Mouse (Mus musculus): ENCODE measurements around the gene Isoc2a. TPM values are rescaled to one million over a fixed set of nuclear protein-coding genes. Genes with fewer than 3 reads are reported as not detected.
A peak's percentile ranks its signal among the peaks of the same experiment; 100 is the strongest.

Gene Isoc2a
- polyA plus RNA-seq (2016; fragmentation: Nextera tagmentation; extraction: Ambion mirVana), result 0.68 and 0.80 TPM in 2 replicates

DNA sequence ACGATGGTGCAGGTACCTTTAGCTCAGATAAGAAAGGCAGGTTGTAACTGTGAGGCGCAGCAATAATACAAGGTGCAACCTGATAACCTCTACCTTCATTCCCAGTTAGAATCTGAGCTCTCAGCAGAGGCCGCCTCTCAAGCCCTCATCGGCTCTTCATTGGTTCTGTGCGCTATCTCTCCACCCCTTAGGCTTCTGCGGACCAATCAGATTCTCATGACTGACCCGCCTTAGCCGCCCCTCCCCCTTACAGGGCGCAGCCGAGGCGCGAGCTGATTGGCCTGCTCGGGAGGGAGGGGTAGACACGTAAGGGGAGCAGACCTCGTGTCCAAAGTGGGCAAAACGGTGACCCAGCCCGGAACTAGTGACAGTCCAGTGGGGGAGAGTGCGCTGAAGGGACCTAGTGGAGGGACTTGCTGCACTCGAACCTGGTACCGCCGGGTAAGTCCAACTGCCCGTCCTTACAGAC, at the start of gene Isoc2a:
Gene Isoc2a (plus strand): TSS at position 401 of the 469 bp plus-strand sequence.
- Histone ChIP-seq H3K36me3 (no peaks in the 10 kb centered on the region), H3K4me1 (peaks cover 14% of the 10 kb centered on the region), H3K4me2 (replicated peaks) (peak within 1 kb of the TSS; percentile 84), H3K9me3 (no peaks in the 10 kb centered on the region), H3K27ac (replicated peaks) (no peak within 1 kb of the TSS; the same call in 1 of the 2 replicates), H3K9ac (replicated peaks) (peak within 1 kb of the TSS; percentile 28; the same call in 1 of the 2 replicates), H3K4me3 (peak within 1 kb of the TSS; percentile 50), H3K27me3 (peaks cover 6% of the 10 kb centered on the region; the same call in 1 of the 2 replicates)
- 1% methylated on average over 22 of the region's 22 CpGs for WGBS
- peak; percentile 100 for ATAC-seq (ENCODE audit: low FRiP score, low read depth)

DNA sequence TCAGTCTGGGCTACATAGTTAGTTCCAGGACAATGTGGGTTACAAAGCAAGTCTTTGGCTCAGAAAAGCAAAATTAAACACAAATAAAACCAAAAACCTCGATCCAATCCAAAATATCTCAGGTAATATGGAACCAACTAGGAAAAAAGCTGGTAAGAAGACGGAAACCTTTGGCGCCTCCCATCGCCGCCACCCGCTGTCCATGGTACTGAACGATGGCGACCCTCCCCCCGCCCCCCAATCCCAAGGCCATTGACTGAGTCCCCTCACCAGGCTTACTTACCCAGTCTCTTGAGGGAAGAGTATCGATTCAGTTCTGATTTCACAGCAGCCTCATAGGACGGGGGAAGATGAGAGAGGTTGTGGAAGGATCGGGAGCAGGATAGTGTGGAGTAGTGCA, 46.5 kb upstream of the Isoc2a start:
- no peak overlapping the region for H3K4me2 ChIP-seq (replicated peaks)
- H3K9me3 ChIP-seq, result no peaks in the 10 kb centered on the region
- H3K4me1 ChIP-seq, result no peaks in the 10 kb centered on the region
- no peak overlapping the region for H3K27ac ChIP-seq (replicated peaks)
- peaks cover 6% of the 10 kb centered on the region; the same call in 1 of the 2 replicates for H3K36me3 ChIP-seq
- peaks cover 65% of the 10 kb centered on the region for H3K27me3 ChIP-seq
- WGBS, result 6% methylated on average over 12 of the region's 12 CpGs
- 0 out of 2 replicates have a peak overlapping the region, but pooled peaks have one; percentile 6 for H3K9ac ChIP-seq (replicated peaks)
- H3K4me3 ChIP-seq, result no peak overlapping the region
- ATAC-seq (ENCODE audit: low FRiP score, low read depth), result no peak

DNA sequence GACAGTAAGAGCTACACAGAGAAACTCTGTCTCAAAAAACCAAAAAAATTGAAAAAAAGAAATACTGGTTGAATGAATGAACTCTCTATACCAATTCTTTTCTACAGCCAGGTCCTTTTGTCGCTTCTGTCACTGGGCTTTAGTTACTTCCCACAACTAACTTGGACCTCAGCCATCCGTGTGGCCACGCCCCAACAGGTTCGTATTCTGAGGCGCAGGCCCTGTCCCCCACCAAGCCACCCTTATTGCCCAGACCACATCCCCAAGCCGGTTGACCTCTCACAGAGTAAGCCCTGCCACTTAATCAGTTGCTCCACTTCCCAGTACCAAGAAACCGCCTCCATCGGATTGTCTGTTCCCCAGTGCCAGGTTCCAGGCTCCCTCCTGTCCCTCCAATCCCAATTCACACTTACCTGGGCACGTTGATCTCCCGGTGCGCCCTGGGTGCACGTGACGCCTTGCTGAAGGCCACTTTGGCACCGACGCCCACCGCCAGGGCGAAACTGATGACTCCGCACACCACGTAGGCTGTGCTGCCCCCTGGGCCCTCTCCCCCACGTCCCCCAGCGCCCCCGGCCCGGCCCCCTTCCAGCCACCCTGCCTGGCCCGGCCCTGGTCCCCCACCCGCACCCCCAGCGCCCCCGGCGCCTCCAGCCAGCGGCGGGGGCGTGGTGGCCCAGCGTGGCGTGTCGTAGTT, 41.2 kb upstream of the Isoc2a start:
- Histone ChIP-seq H3K27me3 (peaks cover 86% of the 10 kb centered on the region), H3K36me3 (no peaks in the 10 kb centered on the region), H3K4me1 (peaks cover 9% of the 10 kb centered on the region), H3K9me3 (no peaks in the 10 kb centered on the region), H3K9ac (replicated peaks) (peak overlapping the region; percentile 67), H3K4me3 (peak overlapping the region; percentile 54), H3K27ac (replicated peaks) (peak overlapping the region; percentile 71), H3K4me2 (replicated peaks) (peak overlapping the region; percentile 71)
- WGBS, result 5% methylated on average over 34 of the region's 34 CpGs
- peak; percentile 68 for ATAC-seq (ENCODE audit: low FRiP score, low read depth)

DNA sequence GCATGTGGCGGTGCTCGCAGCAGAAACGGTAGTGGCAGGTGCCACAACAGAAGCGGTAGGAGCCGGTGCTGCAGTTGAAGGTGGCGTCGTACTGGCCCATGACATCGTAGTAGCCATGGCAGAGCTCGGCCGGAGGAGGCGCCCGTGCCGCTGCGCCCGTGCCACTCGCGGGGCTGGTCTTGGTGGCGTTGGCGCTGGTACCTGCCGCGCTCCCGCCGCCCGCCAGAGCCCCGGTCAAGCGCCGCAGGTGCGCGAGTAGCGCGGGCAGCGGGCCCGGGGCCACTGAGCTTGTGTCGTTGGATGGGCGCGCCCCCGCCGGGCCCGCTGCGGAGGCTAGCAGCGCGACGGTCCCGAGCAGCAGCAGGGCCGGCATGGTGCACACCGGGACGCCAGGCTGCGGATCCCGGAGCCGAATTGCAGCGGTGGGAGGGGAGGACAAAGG, 40.6 kb upstream of the Isoc2a start:
- Histone ChIP-seq H3K36me3 (no peaks in the 10 kb centered on the region), H3K4me1 (peaks cover 9% of the 10 kb centered on the region), H3K27ac (replicated peaks) (peak overlapping the region; percentile 71), H3K9me3 (no peaks in the 10 kb centered on the region), H3K4me3 (peak overlapping the region; percentile 54), H3K9ac (replicated peaks) (peak overlapping the region; percentile 67), H3K4me2 (replicated peaks) (peak overlapping the region; percentile 71), H3K27me3 (peaks cover 83% of the 10 kb centered on the region)
- WGBS, result under 1% methylated on average over 44 of the region's 51 CpGs
- ATAC-seq (ENCODE audit: low FRiP score, low read depth), result peak; percentile 93

DNA sequence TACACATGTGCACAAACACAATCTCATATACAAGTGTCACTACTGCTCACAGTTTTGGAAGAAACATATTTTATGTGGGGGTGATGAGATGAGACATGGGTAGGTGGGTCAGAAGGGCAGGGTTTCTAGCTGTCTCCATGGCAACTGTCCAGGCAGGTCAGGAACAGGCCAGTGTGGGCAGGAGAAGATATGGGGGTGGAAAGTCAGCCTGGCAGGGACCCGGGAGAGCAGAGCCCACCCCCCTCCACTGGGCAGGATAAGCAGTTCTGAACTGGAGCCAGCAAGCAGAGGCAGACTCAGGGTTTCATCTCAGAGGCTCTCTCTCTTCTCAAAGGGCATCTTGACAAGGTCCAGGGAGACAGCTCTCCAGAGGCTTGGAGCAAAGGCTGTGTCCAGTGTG, 39.3 kb upstream of the Isoc2a start:
- H3K27ac ChIP-seq (replicated peaks), result no peak overlapping the region
- no peak overlapping the region for H3K4me3 ChIP-seq
- no peaks in the 10 kb centered on the region for H3K9me3 ChIP-seq
- no peak overlapping the region for H3K4me2 ChIP-seq (replicated peaks)
- 10% methylated on average over 1 of the region's 1 CpGs for WGBS
- no peaks in the 10 kb centered on the region for H3K36me3 ChIP-seq
- peaks cover 21% of the 10 kb centered on the region for H3K4me1 ChIP-seq
- no peak overlapping the region for H3K9ac ChIP-seq (replicated peaks)
- no peak for ATAC-seq (ENCODE audit: low FRiP score, low read depth)
- peaks cover 83% of the 10 kb centered on the region for H3K27me3 ChIP-seq

DNA sequence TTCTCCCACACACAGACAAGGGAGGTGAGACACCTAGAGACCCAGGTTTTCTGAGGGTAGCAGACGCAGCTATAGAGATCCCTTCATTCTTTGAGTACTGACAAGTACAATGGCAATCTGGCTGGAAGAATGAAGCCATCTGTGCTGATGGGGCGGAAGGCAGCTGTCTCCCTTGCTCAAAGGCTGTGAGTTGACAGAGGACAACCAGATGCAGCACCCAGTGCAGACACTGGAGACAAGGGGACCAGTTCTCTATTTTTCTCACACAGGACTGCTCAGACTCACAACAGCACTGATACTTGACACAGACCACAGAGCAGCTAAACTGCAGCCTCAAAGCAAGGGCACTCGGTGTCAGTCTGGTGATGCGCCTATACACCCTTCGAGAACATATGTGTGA, 34.9 kb upstream of the Isoc2a start:
- Histone ChIP-seq H3K36me3 (no peaks in the 10 kb centered on the region), H3K27me3 (peaks cover 75% of the 10 kb centered on the region), H3K4me1 (peaks cover 34% of the 10 kb centered on the region), H3K4me3 (peak overlapping the region; percentile 58; the same call in 1 of the 2 replicates), H3K9me3 (no peaks in the 10 kb centered on the region), H3K9ac (replicated peaks) (0 out of 2 replicates have a peak overlapping the region, but pooled peaks have one; percentile 64), H3K4me2 (replicated peaks) (peak overlapping the region; percentile 95), H3K27ac (replicated peaks) (peak overlapping the region; percentile 4; the same call in 1 of the 2 replicates)
- 56% methylated on average over 5 of the region's 5 CpGs for WGBS
- ATAC-seq (ENCODE audit: low FRiP score, low read depth), result no peak

DNA sequence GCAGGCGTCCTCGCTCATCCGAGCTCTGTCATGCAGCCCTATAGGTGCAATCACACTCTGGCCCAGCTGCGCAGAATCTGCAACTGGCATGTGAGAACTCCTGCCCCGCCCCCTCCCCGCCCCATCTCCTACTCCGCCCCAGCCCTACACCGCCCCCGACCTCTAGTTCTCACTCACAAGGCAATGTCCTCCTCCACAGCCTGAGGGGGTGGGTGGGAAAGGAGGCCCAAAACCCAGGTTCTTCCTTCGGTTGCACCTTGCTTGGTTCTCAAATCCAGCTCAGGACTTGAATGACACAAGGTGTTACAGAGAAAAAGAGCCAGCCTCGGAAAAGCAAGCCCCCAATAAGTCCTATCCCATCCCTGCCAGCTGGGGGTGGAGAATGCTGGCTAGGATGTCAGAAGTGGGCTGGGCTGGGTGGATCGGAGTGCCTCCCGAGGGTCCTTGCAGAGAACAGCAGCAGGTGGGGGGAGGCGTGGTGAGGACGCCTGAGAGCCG, 34.3 kb upstream of the Isoc2a start:
- Histone ChIP-seq H3K27ac (replicated peaks) (0 out of 2 replicates have a peak overlapping the region, but pooled peaks have one; percentile 7), H3K4me2 (replicated peaks) (peak overlapping the region; percentile 95), H3K9me3 (no peaks in the 10 kb centered on the region), H3K27me3 (peaks cover 69% of the 10 kb centered on the region), H3K4me3 (peak overlapping the region; percentile 58), H3K9ac (replicated peaks) (peak overlapping the region; percentile 64; the same call in 1 of the 2 replicates), H3K4me1 (peaks cover 34% of the 10 kb centered on the region), H3K36me3 (no peaks in the 10 kb centered on the region)
- 2% methylated on average over 16 of the region's 16 CpGs for whole genome bisulfite sequencing
- peak; percentile 50 for ATAC-seq (ENCODE audit: low FRiP score, low read depth)

DNA sequence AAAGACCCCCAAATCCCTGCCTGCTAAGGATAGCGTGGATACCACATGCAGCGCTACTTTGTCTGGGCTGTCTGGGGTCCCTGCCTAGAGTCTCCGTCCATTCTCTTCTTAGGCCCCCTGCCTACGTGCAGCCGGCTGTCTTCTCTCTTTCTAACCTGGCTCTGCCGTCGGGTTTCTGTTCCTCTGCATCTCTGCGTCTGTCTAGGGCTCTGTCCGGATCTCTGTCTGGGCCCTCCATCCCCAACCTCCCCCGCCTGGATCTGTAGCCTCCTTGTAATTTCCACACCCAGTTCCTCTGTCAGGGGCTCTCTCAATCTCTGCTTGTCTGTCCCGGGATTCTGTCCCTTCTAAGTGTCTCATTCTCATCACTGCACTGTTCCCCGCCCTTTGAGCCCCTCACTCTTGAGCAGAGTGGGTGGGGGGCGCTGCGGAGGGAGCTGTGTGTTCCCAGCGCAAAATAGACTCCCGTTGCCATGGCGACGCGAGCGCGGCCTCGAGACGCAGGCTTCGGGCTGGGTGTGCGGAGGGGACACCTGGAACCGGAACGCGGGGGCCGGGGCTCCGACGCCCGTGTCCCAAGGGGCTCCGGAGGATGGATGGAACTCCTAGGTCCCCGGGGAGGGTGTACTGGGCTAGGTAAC, 33.2 kb upstream of the Isoc2a start:
- peak overlapping the region; percentile 58 for H3K4me3 ChIP-seq
- H3K9ac ChIP-seq (replicated peaks), result peak overlapping the region; percentile 64
- H3K27me3 ChIP-seq, result peaks cover 59% of the 10 kb centered on the region
- no peaks in the 10 kb centered on the region for H3K36me3 ChIP-seq
- H3K4me1 ChIP-seq, result peaks cover 34% of the 10 kb centered on the region
- peak overlapping the region; percentile 95 for H3K4me2 ChIP-seq (replicated peaks)
- peak overlapping the region; percentile 75 for H3K27ac ChIP-seq (replicated peaks)
- peak; percentile 42 for ATAC-seq (ENCODE audit: low FRiP score, low read depth)
- WGBS, result 1% methylated on average over 32 of the region's 34 CpGs
- H3K9me3 ChIP-seq, result no peaks in the 10 kb centered on the region

DNA sequence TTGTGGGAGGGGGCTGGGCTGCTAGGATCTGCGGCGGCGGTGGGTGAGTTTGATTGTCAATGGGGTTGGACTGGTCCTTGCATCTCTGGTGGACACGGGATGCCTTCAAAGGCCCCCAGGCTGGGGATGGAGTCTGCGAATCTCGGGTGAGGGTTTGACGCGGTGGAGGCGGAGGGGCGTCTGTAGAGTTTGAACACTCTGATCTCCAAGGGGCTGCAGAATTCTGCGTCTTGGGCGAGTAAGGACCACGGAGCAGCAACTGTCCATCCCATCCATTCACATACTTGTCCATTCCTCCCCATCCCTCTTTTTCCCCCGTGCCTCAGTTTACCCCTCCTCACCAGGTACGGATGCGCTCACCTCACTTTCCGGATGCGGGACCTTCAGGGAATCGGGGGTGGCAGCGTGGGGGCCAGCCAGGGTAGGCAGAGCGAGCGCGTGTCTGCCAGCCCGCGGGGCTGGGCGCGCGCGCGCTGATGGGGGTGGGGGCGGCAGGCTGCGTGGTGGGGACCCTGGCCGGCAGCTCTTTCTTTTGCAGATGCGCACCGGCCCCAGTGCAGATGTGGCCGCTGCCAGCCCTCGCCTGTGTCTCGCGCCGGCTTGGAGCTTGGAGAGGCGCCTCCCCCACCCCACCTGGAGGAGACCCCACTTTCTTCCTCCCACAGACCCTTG, 32.6 kb upstream of the Isoc2a start, which contains the start of gene Shisa7:
Gene Shisa7 (minus strand): TSS at position 452 of the 672 bp plus-strand sequence.
- H3K4me2 ChIP-seq (replicated peaks), result peak within 1 kb of the TSS; percentile 95
- no peaks in the 10 kb centered on the region for H3K9me3 ChIP-seq
- H3K36me3 ChIP-seq, result no peaks in the 10 kb centered on the region
- peak; percentile 61 for ATAC-seq (ENCODE audit: low FRiP score, low read depth)
- WGBS, result 0% methylated on average over 38 of the region's 41 CpGs
- H3K9ac ChIP-seq (replicated peaks), result peak within 1 kb of the TSS; percentile 64
- peaks cover 34% of the 10 kb centered on the region for H3K4me1 ChIP-seq
- peak within 1 kb of the TSS; percentile 58 for H3K4me3 ChIP-seq
- peak within 1 kb of the TSS; percentile 75 for H3K27ac ChIP-seq (replicated peaks)
- peaks cover 55% of the 10 kb centered on the region for H3K27me3 ChIP-seq

DNA sequence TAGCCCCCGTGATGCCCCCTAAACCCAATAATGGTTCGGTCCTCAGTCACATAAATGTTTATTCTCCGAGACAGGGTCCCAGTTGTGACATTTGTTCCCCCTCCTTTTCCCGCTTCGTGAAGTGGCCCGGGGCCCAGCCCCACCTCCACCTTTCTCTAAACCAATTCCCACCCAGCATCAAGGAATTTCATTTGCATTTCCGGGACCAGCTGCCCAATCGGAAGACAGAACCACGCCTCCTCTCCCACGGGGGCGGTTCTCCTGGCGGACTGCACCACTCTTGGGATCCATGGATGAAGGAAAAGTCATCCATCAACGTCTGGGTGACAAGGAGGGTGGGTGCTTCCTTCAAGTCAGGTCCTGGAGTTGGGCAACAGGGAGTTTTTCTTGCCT, 32.0 kb upstream of the Isoc2a start:
- peak overlapping the region; percentile 75; the same call in 1 of the 2 replicates for H3K27ac ChIP-seq (replicated peaks)
- peak overlapping the region; percentile 58 for H3K4me3 ChIP-seq
- peak overlapping the region; percentile 95 for H3K4me2 ChIP-seq (replicated peaks)
- peaks cover 34% of the 10 kb centered on the region for H3K4me1 ChIP-seq
- H3K27me3 ChIP-seq, result peaks cover 51% of the 10 kb centered on the region
- ATAC-seq (ENCODE audit: low FRiP score, low read depth), result peak; percentile 76
- peak overlapping the region; percentile 64 for H3K9ac ChIP-seq (replicated peaks)
- no peaks in the 10 kb centered on the region for H3K9me3 ChIP-seq
- under 1% methylated on average over 13 of the region's 13 CpGs for WGBS
- H3K36me3 ChIP-seq, result no peaks in the 10 kb centered on the region

DNA sequence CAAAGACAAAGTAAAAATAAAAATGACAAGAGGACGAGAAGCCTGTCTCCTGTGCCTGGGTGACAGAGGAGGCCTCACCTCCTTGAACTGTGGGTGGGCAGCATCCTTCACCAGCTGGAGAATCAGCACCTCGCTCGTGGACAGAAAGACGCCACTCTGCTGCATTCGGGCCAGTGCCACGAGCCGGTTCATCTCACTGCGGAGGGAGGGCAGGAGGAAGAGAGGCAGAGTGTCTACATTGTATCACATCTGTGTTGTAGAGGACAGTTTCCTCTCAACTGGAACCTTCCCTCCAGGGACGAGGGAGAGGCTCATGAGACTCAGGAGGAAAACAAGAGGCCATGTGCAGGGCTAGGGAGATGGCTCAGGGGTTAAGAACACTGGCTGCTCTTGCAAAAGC, 27.6 kb upstream of the Isoc2a start:
- Histone ChIP-seq H3K4me2 (replicated peaks) (no peak overlapping the region), H3K36me3 (no peaks in the 10 kb centered on the region), H3K9ac (replicated peaks) (no peak overlapping the region; the same call in 1 of the 2 replicates), H3K27ac (replicated peaks) (no peak overlapping the region), H3K9me3 (no peaks in the 10 kb centered on the region), H3K4me1 (peaks cover 4% of the 10 kb centered on the region), H3K4me3 (no peak overlapping the region), H3K27me3 (peaks cover 14% of the 10 kb centered on the region)
- no peak for ATAC-seq (ENCODE audit: low FRiP score, low read depth)
- WGBS, result 58% methylated on average over 9 of the region's 9 CpGs

Measured in midbrain, embryonic 12.5 days (tissue).